Mouse (Mus musculus) heart, embryonic 15.5 days (tissue): ENCODE results near the gene Aup1. TPM values are rescaled to one million over a fixed set of nuclear protein-coding genes. Genes with fewer than 3 reads are reported as not detected.

Source experiments
- ATAC-seq: fragments of 200-750 bp; cut with Nextera tagmentation; replicated peaks from 2 replicates; pipeline ENCODE4 v1.8.0; 2017; ENCODE audit warnings: low read depth, moderate TSS enrichment; ENCODE audit not compliant: insufficient number of reproducible peaks, insufficient read depth, low FRiP score
- H3K27ac ChIP-seq: fragments of 300-500 bp; sonication (generic); 2 replicates; pipeline ENCODE4 v1.5.1; 2015; ENCODE audit warnings: mild to moderate bottlenecking, inconsistent platforms
- H3K27me3 ChIP-seq: fragments of 300-500 bp; sonication (generic); 2 replicates; pipeline ENCODE4 v1.6.1; 2015; ENCODE audit warnings: inconsistent platforms
- H3K36me3 ChIP-seq: fragments of 300-500 bp; sonication (generic); 2 replicates; pipeline ENCODE4 v1.6.1; 2015; ENCODE audit warnings: mild to moderate bottlenecking, inconsistent platforms
- H3K4me1 ChIP-seq: fragments of 300-500 bp; sonication (generic); replicated peaks from 2 replicates; pipeline ENCODE4 v1.6.1; 2015; ENCODE audit warnings: inconsistent platforms
- H3K4me2 ChIP-seq: fragments of 300-500 bp; sonication (generic); 2 replicates; pipeline ENCODE4 v1.6.1; 2015; ENCODE audit warnings: inconsistent platforms, mild to moderate bottlenecking, moderate library complexity
- H3K4me3 ChIP-seq: fragments of 300-500 bp; sonication (generic); 2 replicates; pipeline ENCODE4 v1.5.1; 2015; ENCODE audit warnings: mild to moderate bottlenecking, inconsistent platforms
- H3K9ac ChIP-seq: fragments of 300-500 bp; sonication (generic); 2 replicates; pipeline ENCODE4 v1.6.1; 2015; ENCODE audit warnings: mild to moderate bottlenecking, inconsistent platforms
- H3K9me3 ChIP-seq: fragments of 300-500 bp; sonication (generic); replicated peaks from 2 replicates; pipeline ENCODE4 v1.6.1; 2016; ENCODE audit warnings: inconsistent platforms
- WGBS: fragments of 180-500 bp; shearing (Covaris S2); methylation state at CpG from one replicate; pipeline ENCODE4 v1.1.7; 2015; ENCODE audit warnings: mixed read lengths; 5-methylcytosine and 5-hydroxymethylcytosine counted together
- polyA plus RNA-seq: library from polyadenylated mRNA; unstranded; fragments of >200 nt; fragmentation: Nextera tagmentation; extraction: Ambion mirVana; gene quantifications from 2 replicates; pipeline ENCODE4 v1.2.1, GENCODE M21; 2015

Aup1 gene
- polyA plus RNA-seq, 1 experiment from 2014 or later = 110 TPM

DNA sequence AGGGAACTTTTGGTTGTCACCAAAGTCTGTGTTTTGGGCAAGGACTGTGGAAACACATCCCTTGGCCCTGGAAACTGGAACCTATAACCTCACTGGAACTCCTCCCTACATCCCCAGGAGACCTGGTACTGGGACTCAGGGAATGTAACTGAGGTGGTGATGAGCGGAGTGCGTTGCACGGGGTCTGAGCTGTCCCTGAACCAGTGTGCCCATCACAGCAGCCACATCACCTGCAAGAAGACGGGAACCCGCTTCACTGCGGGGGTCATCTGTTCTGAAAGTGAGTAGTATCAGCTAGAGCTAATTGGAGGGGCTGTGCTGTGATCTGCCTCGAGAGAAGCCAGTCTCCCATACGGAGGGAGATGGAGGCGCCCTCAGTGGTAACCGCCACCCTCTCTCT is 5.0 kb upstream of the Aup1 start:
- 67% methylated on average over 10 of the region's 10 CpGs for WGBS
- H3K9ac ChIP-seq = no peak overlapping the region
- H3K27me3 ChIP-seq = no peaks in the 10 kb centered on the region
- ATAC-seq = no peak
- no peak overlapping the region for H3K4me2 ChIP-seq
- peaks cover 8% of the 10 kb centered on the region for H3K36me3 ChIP-seq
- no peaks in the 10 kb centered on the region for H3K9me3 ChIP-seq
- H3K4me3 ChIP-seq = no peak overlapping the region
- no peak overlapping the region for H3K27ac ChIP-seq
- H3K4me1 ChIP-seq = peaks cover 18% of the 10 kb centered on the region

DNA sequence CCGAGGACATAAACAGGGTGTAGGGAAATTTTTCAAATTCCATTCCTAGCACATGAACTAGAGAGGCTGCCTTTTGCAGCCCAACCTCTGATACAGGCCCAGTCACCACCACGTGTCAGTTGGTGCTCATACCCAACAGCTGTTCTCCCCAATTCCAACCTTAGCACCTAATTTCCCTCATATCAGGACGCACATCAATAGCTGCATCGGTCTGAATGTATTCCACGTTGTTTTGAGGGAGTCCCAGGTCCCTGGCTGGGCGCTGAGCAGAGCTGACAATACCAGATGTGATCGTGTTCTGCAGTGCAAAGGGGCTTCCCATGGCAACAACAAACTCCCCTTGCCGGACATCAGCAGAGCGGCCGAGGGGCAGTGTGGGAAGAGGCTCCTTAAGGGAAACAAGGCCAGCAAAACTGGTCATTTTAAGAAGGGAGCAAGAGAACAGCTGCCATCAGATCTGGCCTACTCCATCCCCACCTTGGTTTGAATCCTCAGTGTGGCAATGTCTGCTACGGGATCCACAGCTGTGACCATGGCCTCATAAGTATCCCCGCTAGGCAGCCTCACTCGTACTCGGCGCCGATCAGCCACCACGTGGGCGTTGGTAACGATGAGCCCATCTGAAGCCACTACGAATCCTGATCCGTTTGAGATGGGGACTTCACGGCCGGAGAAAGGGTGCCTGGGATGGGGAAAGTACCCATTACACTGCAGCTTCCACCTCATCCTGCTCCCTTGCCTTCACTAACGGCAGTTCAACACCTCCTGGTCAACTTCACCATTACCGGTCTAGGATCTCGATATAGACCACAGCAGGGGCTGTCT is 973 bp upstream of the Aup1 start:
- H3K9ac ChIP-seq = peak overlapping the region; percentile 85
- no peak for ATAC-seq
- no peaks in the 10 kb centered on the region for H3K27me3 ChIP-seq
- H3K4me2 ChIP-seq = peak overlapping the region; percentile 95
- H3K4me3 ChIP-seq = peak overlapping the region; percentile 81
- peaks cover 26% of the 10 kb centered on the region for H3K4me1 ChIP-seq
- H3K27ac ChIP-seq = peak overlapping the region; percentile 80
- 2% methylated on average over 26 of the region's 26 CpGs for WGBS
- no peaks in the 10 kb centered on the region for H3K9me3 ChIP-seq
- H3K36me3 ChIP-seq = peaks cover 17% of the 10 kb centered on the region

DNA sequence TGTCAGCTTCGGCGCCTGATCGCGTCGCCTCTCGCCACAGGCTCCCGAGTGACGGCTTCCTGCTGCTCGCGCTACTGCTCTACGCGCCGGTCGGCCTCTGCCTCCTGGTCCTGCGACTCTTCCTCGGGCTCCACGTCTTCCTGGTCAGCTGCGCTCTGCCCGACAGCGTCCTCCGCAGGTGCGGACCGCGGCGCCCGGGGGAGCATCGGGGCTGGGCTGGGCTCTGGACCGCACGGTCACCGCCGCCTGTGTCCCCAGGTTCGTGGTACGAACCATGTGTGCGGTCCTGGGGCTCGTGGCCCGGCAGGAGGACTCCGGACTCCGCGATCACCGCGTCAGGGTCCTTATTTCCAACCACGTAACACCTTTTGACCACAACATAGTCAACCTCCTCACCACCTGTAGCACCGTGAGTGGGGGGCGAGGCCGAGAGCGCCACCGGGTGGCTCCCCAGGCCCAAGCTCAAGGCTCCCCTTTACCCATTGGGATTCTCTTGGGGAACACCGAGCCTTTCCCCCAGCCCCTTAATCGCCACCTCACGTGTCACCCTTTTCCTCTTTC is 630 bp downstream of the Aup1 start, which contains the start of gene Htra2:
Gene Htra2 (minus strand): TSS at position 403 of the 561 bp plus-strand sequence.
- Histone ChIP-seq H3K27me3 (peaks cover 4% of the 10 kb centered on the region; the same call in 1 of the 2 replicates), H3K27ac (peak within 1 kb of the TSS; percentile 80), H3K4me3 (peak within 1 kb of the TSS; percentile 81), H3K4me1 (peaks cover 26% of the 10 kb centered on the region), H3K4me2 (peak within 1 kb of the TSS; percentile 95), H3K36me3 (peaks cover 17% of the 10 kb centered on the region), H3K9me3 (no peaks in the 10 kb centered on the region), H3K9ac (peak within 1 kb of the TSS; percentile 85)
- WGBS = under 1% methylated on average over 50 of the region's 50 CpGs
- ATAC-seq = peak; percentile 23

DNA sequence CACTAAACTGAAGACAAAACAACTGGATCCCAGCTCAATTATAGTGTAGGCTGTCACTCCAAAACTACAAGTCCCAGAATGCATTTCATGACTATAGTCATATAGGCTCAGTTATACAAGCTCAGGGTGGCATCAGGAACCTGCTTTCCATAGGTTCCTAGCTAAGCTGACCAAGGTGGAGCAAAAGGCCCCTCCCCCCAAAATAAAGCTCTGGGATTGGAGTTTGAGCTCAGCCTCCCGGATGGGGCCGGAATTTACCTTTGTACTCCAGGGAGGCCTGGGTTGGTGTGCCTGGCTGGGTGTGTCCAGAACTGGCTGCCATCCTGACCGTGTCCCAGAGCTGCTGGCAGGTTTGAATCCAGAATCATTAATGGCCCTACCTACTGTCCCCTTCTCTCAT is 3.5 kb downstream of the Aup1 start, which contains the start of gene Dqx1:
Gene Dqx1 (plus strand): TSS at position 55 of the 400 bp plus-strand sequence.
- Histone ChIP-seq H3K9me3 (no peaks in the 10 kb centered on the region), H3K4me3 (no peak within 1 kb of the TSS), H3K9ac (no peak within 1 kb of the TSS), H3K4me1 (peaks cover 21% of the 10 kb centered on the region), H3K27ac (no peak within 1 kb of the TSS), H3K27me3 (peaks cover 32% of the 10 kb centered on the region), H3K4me2 (no peak within 1 kb of the TSS), H3K36me3 (peaks cover 9% of the 10 kb centered on the region)
- 70% methylated on average over 3 of the region's 3 CpGs for WGBS
- ATAC-seq = no peak

DNA sequence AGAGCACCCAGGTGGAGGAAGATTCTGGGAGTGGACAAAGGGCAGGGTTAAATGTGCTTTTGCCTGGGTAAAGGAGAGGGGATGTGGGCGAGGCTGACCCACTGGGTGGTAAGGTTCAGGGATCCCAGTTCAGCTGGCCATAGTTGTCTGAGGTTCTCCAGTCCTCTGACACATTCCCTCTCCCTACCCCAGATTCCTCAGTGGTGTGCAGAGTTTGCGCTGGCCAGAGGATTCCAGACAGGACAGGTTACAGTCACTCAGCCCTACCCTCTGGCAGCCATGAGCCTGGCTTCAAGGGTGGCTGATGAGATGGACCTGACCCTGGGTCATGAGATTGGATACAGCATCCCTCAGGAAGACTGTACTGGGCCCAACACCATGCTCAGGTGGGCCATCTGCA is 4.4 kb downstream of the Aup1 start:
- no peak for ATAC-seq
- WGBS = 82% methylated on average over 2 of the region's 2 CpGs

DNA sequence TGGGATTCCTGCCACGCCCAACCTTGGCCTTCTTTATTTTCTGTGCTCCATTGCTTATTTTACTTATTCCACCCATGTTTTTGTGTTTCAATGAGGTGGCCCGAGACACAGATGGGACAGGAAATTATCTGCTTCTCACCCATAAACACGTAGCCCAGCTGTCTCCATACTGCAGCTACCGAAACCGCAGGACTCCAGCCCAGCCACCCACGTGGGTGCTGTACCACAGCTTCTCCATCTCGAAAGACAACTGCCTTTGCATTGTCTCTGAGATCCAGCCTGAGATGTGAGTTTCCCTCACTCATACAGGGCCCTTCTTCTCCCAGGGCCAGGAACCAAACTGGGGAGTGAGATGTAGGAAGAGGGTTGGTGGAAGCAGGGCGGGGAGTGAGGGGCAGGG is 11.7 kb downstream of the Aup1 start:
- Histone ChIP-seq H3K9ac (no peak overlapping the region), H3K4me1 (peaks cover 26% of the 10 kb centered on the region), H3K4me2 (no peak overlapping the region), H3K36me3 (no peaks in the 10 kb centered on the region), H3K27me3 (peaks cover 100% of the 10 kb centered on the region), H3K9me3 (no peaks in the 10 kb centered on the region), H3K4me3 (no peak overlapping the region), H3K27ac (no peak overlapping the region)
- 38% methylated on average over 8 of the region's 8 CpGs for WGBS
- no peak for ATAC-seq

More for the DNA sequence above, 4.4 kb downstream of the Aup1 start:
- Histone ChIP-seq H3K4me1 (peaks cover 12% of the 10 kb centered on the region), H3K9me3 (no peaks in the 10 kb centered on the region), H3K36me3 (peaks cover 9% of the 10 kb centered on the region), H3K4me3 (no peak overlapping the region), H3K27ac (no peak overlapping the region), H3K9ac (no peak overlapping the region), H3K27me3 (peaks cover 42% of the 10 kb centered on the region), H3K4me2 (no peak overlapping the region)

DNA sequence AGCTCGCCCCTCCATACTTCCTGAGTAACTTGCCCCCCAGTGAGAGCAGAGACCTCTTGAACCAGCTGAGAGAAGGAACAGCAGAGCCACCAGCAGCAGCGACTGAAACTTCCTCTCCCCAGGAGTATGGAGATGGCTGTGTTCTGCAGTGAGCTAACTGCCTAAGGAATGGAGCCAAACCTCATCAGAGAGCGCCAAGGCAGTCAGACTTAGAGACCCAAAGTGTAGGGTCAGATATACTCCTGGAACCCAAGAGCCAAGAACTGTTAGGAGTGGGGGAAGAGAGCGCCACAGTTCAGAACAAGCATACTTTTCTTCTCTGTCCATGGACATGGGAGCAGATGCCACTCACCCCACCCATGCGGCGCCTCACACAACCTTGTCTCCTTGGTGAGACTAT is 12.1 kb downstream of the Aup1 start:
- Histone ChIP-seq H3K36me3 (no peaks in the 10 kb centered on the region), H3K4me1 (peaks cover 30% of the 10 kb centered on the region), H3K4me3 (no peak overlapping the region), H3K4me2 (no peak overlapping the region), H3K27ac (no peak overlapping the region), H3K9me3 (no peaks in the 10 kb centered on the region), H3K27me3 (peaks cover 100% of the 10 kb centered on the region), H3K9ac (no peak overlapping the region)
- ATAC-seq = no peak
- WGBS = 28% methylated on average over 6 of the region's 6 CpGs

DNA sequence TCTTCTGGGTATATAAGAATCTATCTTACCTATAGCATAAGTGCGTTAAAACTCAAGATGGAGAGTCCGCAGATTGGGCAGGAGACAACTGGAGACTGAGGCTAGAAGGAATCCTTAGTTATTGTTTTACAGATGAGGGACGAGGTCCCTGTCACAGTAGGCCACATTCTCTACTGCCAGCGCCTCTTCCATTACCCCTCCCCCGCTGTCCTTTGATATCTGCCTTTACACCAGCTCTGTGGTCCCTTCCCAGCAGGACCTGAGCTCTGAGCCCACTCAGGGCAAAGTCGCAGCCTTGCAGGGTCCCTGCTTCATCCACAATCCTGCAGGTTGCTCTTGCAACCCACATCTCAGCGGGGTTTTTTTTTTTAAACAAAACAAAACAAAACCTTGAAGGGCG is 13.9 kb downstream of the Aup1 start:
- Histone ChIP-seq H3K27me3 (peaks cover 99% of the 10 kb centered on the region), H3K4me2 (peak overlapping the region; percentile 57), H3K4me1 (peaks cover 30% of the 10 kb centered on the region), H3K27ac (no peak overlapping the region), H3K36me3 (no peaks in the 10 kb centered on the region), H3K9me3 (no peaks in the 10 kb centered on the region), H3K9ac (0 out of 2 replicates have a peak overlapping the region, but pooled peaks have one; percentile 2), H3K4me3 (peak overlapping the region; percentile 37)
- ATAC-seq = no peak
- 12% methylated on average over 8 of the region's 8 CpGs for WGBS

DNA sequence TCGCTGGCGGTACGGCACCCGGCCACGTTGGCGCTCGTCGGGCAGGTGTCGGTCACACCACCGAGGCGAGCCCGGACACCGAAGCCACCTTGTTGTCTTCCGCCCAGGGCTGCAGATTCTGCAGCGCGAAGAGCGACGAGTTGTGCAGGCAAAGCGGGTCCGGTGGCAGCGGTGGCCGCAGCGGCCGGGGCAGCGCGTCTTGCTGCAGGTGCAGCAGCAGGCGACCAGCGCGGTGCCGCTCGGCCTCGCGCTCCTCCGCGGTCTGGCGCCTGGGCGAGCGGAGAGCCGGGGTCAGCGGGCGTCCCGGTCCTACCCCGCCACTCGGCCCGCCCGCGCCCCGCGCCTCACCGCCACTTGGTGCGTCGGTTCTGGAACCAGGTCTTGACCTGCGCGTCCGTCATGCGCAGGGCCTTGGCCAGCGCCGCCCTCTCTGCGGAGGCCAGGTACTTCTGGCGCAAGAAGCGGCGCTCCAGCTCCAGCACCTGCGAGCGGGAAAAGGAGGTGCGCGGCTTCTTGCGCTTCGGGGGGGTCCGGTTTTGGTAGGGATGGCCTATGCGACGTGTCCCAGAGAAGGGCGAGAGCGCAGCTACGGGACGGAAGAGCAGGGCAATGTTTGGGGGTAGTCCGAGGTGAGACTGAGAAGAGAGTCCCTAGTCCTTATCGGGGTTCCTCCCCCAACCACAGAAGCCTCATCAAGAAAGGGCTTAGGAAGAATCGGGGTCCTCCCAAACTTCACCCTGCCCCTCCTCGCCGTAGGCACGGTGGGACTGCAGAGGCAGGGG is 14.6 kb downstream of the Aup1 start:
- H3K9me3 ChIP-seq = no peaks in the 10 kb centered on the region
- H3K4me3 ChIP-seq = peak overlapping the region; percentile 37
- H3K4me2 ChIP-seq = peak overlapping the region; percentile 57
- no peak for ATAC-seq
- H3K4me1 ChIP-seq = peaks cover 30% of the 10 kb centered on the region
- under 1% methylated on average over 81 of the region's 81 CpGs for whole genome bisulfite sequencing
- H3K27me3 ChIP-seq = peaks cover 99% of the 10 kb centered on the region
- 0 out of 2 replicates have a peak overlapping the region, but pooled peaks have one; percentile 2 for H3K9ac ChIP-seq
- no peaks in the 10 kb centered on the region for H3K36me3 ChIP-seq
- H3K27ac ChIP-seq = no peak overlapping the region

DNA sequence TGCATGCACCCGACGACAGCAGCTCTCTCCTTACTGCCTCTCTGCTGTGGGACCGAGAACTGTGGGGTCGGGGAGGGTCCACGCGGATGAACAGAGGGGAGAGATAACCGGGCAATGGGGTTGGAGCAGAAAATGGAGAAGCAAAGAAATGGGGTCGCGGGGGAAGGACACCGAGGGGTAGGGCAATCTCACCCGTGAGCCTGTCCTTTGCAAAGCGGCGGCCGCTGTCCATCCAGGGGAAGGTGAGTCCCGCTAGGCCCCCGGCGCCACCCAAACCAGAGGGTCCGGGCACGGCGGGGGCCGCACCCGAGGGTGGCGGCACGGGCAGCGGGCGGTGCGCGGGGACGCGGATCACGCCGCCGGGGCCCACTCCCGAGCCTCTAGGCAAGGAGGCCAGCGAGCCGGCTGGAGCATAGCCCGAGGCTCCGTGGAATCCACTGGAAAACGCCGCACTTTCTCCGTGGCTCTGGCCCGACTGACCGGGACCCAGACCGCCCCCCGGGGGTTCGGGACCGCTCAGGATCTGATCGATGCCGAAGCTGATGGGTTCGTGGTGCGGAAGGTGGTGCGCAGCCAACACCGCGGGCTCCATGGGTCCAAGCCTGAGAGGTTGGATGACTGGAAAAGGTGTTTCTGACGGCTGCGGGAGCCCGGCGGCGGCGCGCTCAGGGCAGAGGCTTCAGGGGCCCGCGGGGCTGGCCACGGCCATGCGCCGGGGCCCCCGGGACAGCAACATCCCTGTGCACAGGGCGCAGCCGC is 15.3 kb downstream of the Aup1 start:
- no peaks in the 10 kb centered on the region for H3K9me3 ChIP-seq
- 0 out of 2 replicates have a peak overlapping the region, but pooled peaks have one; percentile 14 for H3K9ac ChIP-seq
- no peaks in the 10 kb centered on the region for H3K36me3 ChIP-seq
- H3K4me2 ChIP-seq = peak overlapping the region; percentile 45
- WGBS = 1% methylated on average over 69 of the region's 69 CpGs
- peaks cover 99% of the 10 kb centered on the region for H3K27me3 ChIP-seq
- H3K27ac ChIP-seq = no peak overlapping the region
- H3K4me3 ChIP-seq = peak overlapping the region; percentile 37
- peak; percentile 44; the same call in 1 of the 2 replicates for ATAC-seq
- H3K4me1 ChIP-seq = peaks cover 30% of the 10 kb centered on the region

DNA sequence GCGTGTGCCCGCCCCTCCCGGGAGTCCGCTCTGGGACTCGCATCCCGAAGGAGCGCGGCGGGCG is 15.8 kb downstream of the Aup1 start, which contains the start of gene Tlx2:
Gene Tlx2 (minus strand): TSS at position 47 of the 64 bp plus-strand sequence.
- 0 out of 2 replicates have a peak within 1 kb of the TSS, but pooled peaks have one; percentile 14 for H3K9ac ChIP-seq
- no peak for ATAC-seq

More for the DNA sequence above, 15.8 kb downstream of the Aup1 start, which contains the start of gene Tlx2:
- H3K36me3 ChIP-seq = no peaks in the 10 kb centered on the region
- WGBS = 2% methylated on average over 8 of the region's 10 CpGs
- H3K4me3 ChIP-seq = peak within 1 kb of the TSS; percentile 37
- H3K27ac ChIP-seq = no peak within 1 kb of the TSS
- H3K4me2 ChIP-seq = peak within 1 kb of the TSS; percentile 57
- H3K9me3 ChIP-seq = no peaks in the 10 kb centered on the region
- peaks cover 99% of the 10 kb centered on the region for H3K27me3 ChIP-seq
- peaks cover 30% of the 10 kb centered on the region for H3K4me1 ChIP-seq
